Mouse (Mus musculus) mouse embryonic stem cell (cell line): ENCODE measurements around the gene Jmy.
"Not testable (repeated sequence)": the region's sequence is repeated elsewhere in the genome, so short reads cannot be mapped to it uniquely, and the experiment has no call there.

ENCODE experiments used
- in situ Hi-C, 2 experiments: fragments of 300-500 bp; cut with MboI; formaldehyde crosslinking; loops; 1 replicate in 1 of 2; 3 replicates in 1 of 2; pipeline ENCODE4 v1.14.3; 2019 to 2020; ENCODE audit warnings: low sequenced_read_pairs in 2 of 2, low pct_unique_long_range_greater_than_20kb in 1 of 2, mixed read lengths in 1 of 2; ENCODE audit not compliant: unreplicated experiment in 1 of 2

Jmy gene

GRCm38 (mm10) chr13:93499167-93499972 is at the start of gene Jmy:
Gene Jmy, minus strand, starts transcription at chr13:93499808.
- in situ Hi-C loops = no loop called here

- in situ Hi-C loops = no loop called here
These were observed 48.0 kb upstream of the Jmy start for GRCm38 (mm10) chr13:93547641-93548040.

- in situ Hi-C loops = no loop called here
These were observed 46.4 kb upstream of the Jmy start for GRCm38 (mm10) chr13:93546011-93546410.

- in situ Hi-C loops = no loop called here
These were observed 44.7 kb upstream of the Jmy start for GRCm38 (mm10) chr13:93544274-93544673.

GRCm38 (mm10) chr13:93539311-93539710 is 39.7 kb upstream of the Jmy start:
- in situ Hi-C loops = no loop called here

GRCm38 (mm10) chr13:93518753-93519319 is 19.2 kb upstream of the Jmy start:
- in situ Hi-C loops = no loop called here

GRCm38 (mm10) chr13:93517223-93517622 is 17.6 kb upstream of the Jmy start:
- in situ Hi-C loops = no loop called here

GRCm38 (mm10) chr13:93514000-93514795 is 14.6 kb upstream of the Jmy start:
- in situ Hi-C loops = no loop called here

- in situ Hi-C loops = no loop called here
These were observed 11.0 kb upstream of the Jmy start for GRCm38 (mm10) chr13:93510447-93511180.

- in situ Hi-C loops = not testable (repeated sequence)
These were observed 7.3 kb upstream of the Jmy start for GRCm38 (mm10) chr13:93506920-93507319.

GRCm38 (mm10) chr13:93501724-93502123 is 2.1 kb upstream of the Jmy start:
- in situ Hi-C loops = no loop called here

- in situ Hi-C loops = no loop called here
These were observed 495 bp upstream of the Jmy start for GRCm38 (mm10) chr13:93499973-93500633.

GRCm38 (mm10) chr13:93498211-93499166 is 1.1 kb downstream of the Jmy start:
- in situ Hi-C loops = no loop called here

GRCm38 (mm10) chr13:93496977-93497376 is 2.6 kb downstream of the Jmy start:
- in situ Hi-C loops = no loop called here

- in situ Hi-C loops = no loop called here
These were observed 11.1 kb downstream of the Jmy start for GRCm38 (mm10) chr13:93488510-93488909.

GRCm38 (mm10) chr13:93487734-93488133 is 11.9 kb downstream of the Jmy start:
- in situ Hi-C loops = no loop called here

GRCm38 (mm10) chr13:93484276-93484675 is 15.3 kb downstream of the Jmy start:
- in situ Hi-C loops = no loop called here
